ENCODE assay signal across 8 mouse cellular contexts in genomic region chr10:79997034-79997760, GRCm38 (mm10). TPM values are rescaled to one million over a fixed set of nuclear protein-coding genes. Genes with fewer than 3 reads are reported as not detected.
DNase-seq lines count a peak whose midpoint lies in the region; ATAC-seq and TF ChIP-seq lines count a peak whose summit lies in the region.

No protein-coding gene starts in this region.

- TF ChIP-seq POLR2A in cortical plate, adult 2 months (IDR thresholded peaks at IDR 0.05; ENCODE audit: extremely low read depth, insufficient read depth, low read length) = no peak

- no peaks in the 10 kb centered on the region for H3K27me3 ChIP-seq in Patski
- 0 out of 2 replicates have a peak, but pooled peaks cover 2% of the 10 kb centered on the region for H3K27me3 ChIP-seq in intestine, embryonic 15.5 days (replicated peaks)
- peaks cover 4% of the 10 kb centered on the region for H3K27me3 ChIP-seq in liver, embryonic 11.5 days (replicated peaks; ENCODE audit: control insufficient read depth, insufficient read depth, low read length)
- peaks cover 4% of the 10 kb centered on the region; the same call in 1 of the 2 replicates for H3K27me3 ChIP-seq in midbrain, postnatal 0 days (ENCODE audit: insufficient read depth, low read length)
- no peaks in the 10 kb centered on the region for H3K27me3 ChIP-seq in stomach, embryonic 16.5 days (ENCODE audit: control insufficient read depth, insufficient read depth, low read length)

- POLR2A ChIA-PET in Patski (lab: Charles Lee) = no interaction called here

- under 1% methylated on average over 35 of the region's 35 CpGs for WGBS in intestine, embryonic 15.5 days
- WGBS in liver, embryonic 11.5 days = under 1% methylated on average over 35 of the region's 35 CpGs
- WGBS in midbrain, postnatal 0 days = under 1% methylated on average over 35 of the region's 35 CpGs
- WGBS in stomach, embryonic 16.5 days = under 1% methylated on average over 35 of the region's 35 CpGs

- H3K4me2 ChIP-seq in intestine, embryonic 15.5 days (replicated peaks) = peak overlapping the region; percentile 91
- H3K4me2 ChIP-seq in liver, embryonic 11.5 days = peak overlapping the region; percentile 89
- H3K4me2 ChIP-seq in midbrain, postnatal 0 days (ENCODE audit: low read depth, low read length, poor library complexity, severe bottlenecking) = peak overlapping the region; percentile 72
- peak overlapping the region; percentile 88 for H3K4me2 ChIP-seq in stomach, embryonic 16.5 days (ENCODE audit: low read depth, low read length)

- H3K4me1 ChIP-seq in cortical plate, adult 2 months (ENCODE audit: control insufficient read depth, insufficient read depth, low read length) = no peaks in the 10 kb centered on the region
- peaks cover 22% of the 10 kb centered on the region for H3K4me1 ChIP-seq in intestine, embryonic 15.5 days (replicated peaks)
- peaks cover 29% of the 10 kb centered on the region for H3K4me1 ChIP-seq in liver, embryonic 11.5 days (replicated peaks; ENCODE audit: control insufficient read depth, insufficient read depth, low read length)
- H3K4me1 ChIP-seq in midbrain, postnatal 0 days (ENCODE audit: insufficient read depth, low read length) = no peaks in the 10 kb centered on the region
- peaks cover 14% of the 10 kb centered on the region for H3K4me1 ChIP-seq in stomach, embryonic 16.5 days (ENCODE audit: control insufficient read depth, insufficient read depth, low read length)

- H3K36me3 ChIP-seq in intestine, embryonic 15.5 days = peaks cover 25% of the 10 kb centered on the region
- peaks cover 21% of the 10 kb centered on the region for H3K36me3 ChIP-seq in liver, embryonic 11.5 days (ENCODE audit: control insufficient read depth, insufficient read depth, low read length)
- H3K36me3 ChIP-seq in midbrain, postnatal 0 days (ENCODE audit: insufficient read depth, low read length) = no peaks in the 10 kb centered on the region
- H3K36me3 ChIP-seq in stomach, embryonic 16.5 days (ENCODE audit: control insufficient read depth, insufficient read depth, low read length) = peaks cover 13% of the 10 kb centered on the region

- in situ Hi-C loops in Patski (cut with MboI; ENCODE audit: low pct_unique_long_range_greater_than_20kb) = no loop called here

- H3K4me3 ChIP-seq in cortical plate, adult 2 months (ENCODE audit: insufficient read depth, low read length) = peak overlapping the region; percentile 73
- H3K4me3 ChIP-seq in intestine, embryonic 15.5 days (replicated peaks) = peak overlapping the region; percentile 55
- peak overlapping the region; percentile 66 for H3K4me3 ChIP-seq in liver, embryonic 11.5 days (ENCODE audit: low read depth, low read length)
- peak overlapping the region; percentile 38 for H3K4me3 ChIP-seq in midbrain, postnatal 0 days (ENCODE audit: low read depth, low read length)
- peak overlapping the region; percentile 50 for H3K4me3 ChIP-seq in stomach, embryonic 16.5 days (replicated peaks; ENCODE audit: low read length)

- H3K9me3 ChIP-seq in intestine, embryonic 15.5 days = no peaks in the 10 kb centered on the region
- H3K9me3 ChIP-seq in liver, embryonic 11.5 days (ENCODE audit: control insufficient read depth, low read length) = no peaks in the 10 kb centered on the region
- no peaks in the 10 kb centered on the region for H3K9me3 ChIP-seq in midbrain, postnatal 0 days (ENCODE audit: low read length)
- H3K9me3 ChIP-seq in stomach, embryonic 16.5 days (replicated peaks; ENCODE audit: control insufficient read depth, low read length) = no peaks in the 10 kb centered on the region

- no peak for TF ChIP-seq CTCF in Patski (IDR thresholded peaks at IDR 0.05)
- TF ChIP-seq CTCF in cortical plate, adult 2 months (IDR thresholded peaks at IDR 0.05; ENCODE audit: extremely low read depth, insufficient read depth, low read length) = no peak
- no peak for TF ChIP-seq CTCF in midbrain, postnatal 0 days (IDR thresholded peaks at IDR 0.05)

- peak; percentile 80 for DNase-seq in 3134 (ENCODE audit: extremely low read depth, insufficient read length, low spot score)
- no peak for DNase-seq in Patski (ENCODE audit: low read depth, low spot score)
- peak; percentile 54 for DNase-seq in gastrocnemius, postnatal 10 days
- DNase-seq in liver, embryonic 11.5 days (ENCODE audit: low spot score) = peak; percentile 83
- peak; percentile 89 for DNase-seq in midbrain, postnatal 0 days (ENCODE audit: low spot score)

- CTCF ChIA-PET in Patski (lab: Charles Lee) = no interaction called here

- H3K27ac ChIP-seq in cortical plate, adult 2 months (ENCODE audit: insufficient read depth, low read length) = no peak overlapping the region
- peak overlapping the region; percentile 56 for H3K27ac ChIP-seq in intestine, embryonic 15.5 days
- peak overlapping the region; percentile 80 for H3K27ac ChIP-seq in liver, embryonic 11.5 days (ENCODE audit: low read depth, low read length)
- no peak overlapping the region for H3K27ac ChIP-seq in midbrain, postnatal 0 days (ENCODE audit: low read depth, low read length)
- peak overlapping the region; percentile 63 for H3K27ac ChIP-seq in stomach, embryonic 16.5 days (ENCODE audit: low read length)

- peak overlapping the region; percentile 57 for H3K9ac ChIP-seq in intestine, embryonic 15.5 days
- peak overlapping the region; percentile 69 for H3K9ac ChIP-seq in liver, embryonic 11.5 days (ENCODE audit: low read depth, low read length)
- no peak overlapping the region for H3K9ac ChIP-seq in midbrain, postnatal 0 days (replicated peaks; ENCODE audit: low read length, poor library complexity, severe bottlenecking)
- peak overlapping the region; percentile 72 for H3K9ac ChIP-seq in stomach, embryonic 16.5 days (ENCODE audit: low read length)

- ATAC-seq in Patski = peak; percentile 23
- peak; percentile 60 for ATAC-seq in intestine, embryonic 15.5 days
- ATAC-seq in liver, embryonic 11.5 days (replicated peaks; ENCODE audit: low FRiP score) = peak; percentile 75
- ATAC-seq in midbrain, postnatal 0 days (ENCODE audit: low FRiP score) = peak; percentile 42; the same call in 1 of the 2 replicates
- ATAC-seq in stomach, embryonic 16.5 days (ENCODE audit: insufficient read depth, low FRiP score) = peak; percentile 45

RNA-seq across cellular contexts. Expression of gene Abca7, which starts 0.9 kb away (rescaled TPM):
- polyA plus RNA-seq in Patski (2021) = 19.9 TPM
- 10.9 and 11.5 TPM in 2 replicates for polyA plus RNA-seq in cortical plate, adult 2 months (2012; rRNA removed)
- 1 to 10 TPM; 3.2 to 4.2 TPM for total RNA-seq in gastrocnemius, postnatal 10 days (2021)
- polyA plus RNA-seq in intestine, embryonic 15.5 days (2015; fragmentation: Nextera tagmentation; extraction: Ambion mirVana) = 3.0 and 3.7 TPM in 2 replicates
- polyA plus RNA-seq in liver, embryonic 11.5 days (2014; fragmentation: Nextera tagmentation; extraction: Ambion mirVana) = 7.7 and 8.6 TPM in 2 replicates
- total RNA-seq in midbrain, postnatal 0 days (2014; rRNA removed) = 9.3 TPM in 2 replicates
- polyA plus RNA-seq in midbrain, postnatal 0 days (2015; fragmentation: Nextera tagmentation; extraction: Ambion mirVana) = 1.7 and 1.9 TPM in 2 replicates
- polyA plus RNA-seq in stomach, embryonic 16.5 days (2015; fragmentation: Nextera tagmentation; extraction: Ambion mirVana) = 6.3 and 7.4 TPM in 2 replicates

RNA-seq across cellular contexts. Expression of gene Cnn2, which starts 8.8 kb away (rescaled TPM):
- polyA plus RNA-seq in Patski (2021) = 393 TPM
- 8.0 and 9.0 TPM in 2 replicates for polyA plus RNA-seq in cortical plate, adult 2 months (2012; rRNA removed)
- total RNA-seq in gastrocnemius, postnatal 10 days (2021) = 10 to 100 TPM; 26.1 to 38.6 TPM
- polyA plus RNA-seq in intestine, embryonic 15.5 days (2015; fragmentation: Nextera tagmentation; extraction: Ambion mirVana) = 239 and 242 TPM in 2 replicates
- 115 and 124 TPM in 2 replicates for polyA plus RNA-seq in liver, embryonic 11.5 days (2014; fragmentation: Nextera tagmentation; extraction: Ambion mirVana)
- 14.8 and 19.5 TPM in 2 replicates for total RNA-seq in midbrain, postnatal 0 days (2014; rRNA removed)
- polyA plus RNA-seq in midbrain, postnatal 0 days (2015; fragmentation: Nextera tagmentation; extraction: Ambion mirVana) = 12.6 and 12.8 TPM in 2 replicates
- 333 and 334 TPM in 2 replicates for polyA plus RNA-seq in stomach, embryonic 16.5 days (2015; fragmentation: Nextera tagmentation; extraction: Ambion mirVana)

RNA-seq across cellular contexts. Expression of gene Tmem259, which starts 13.1 kb away (rescaled TPM):
- polyA plus RNA-seq in Patski (2021) = 145 TPM
- polyA plus RNA-seq in cortical plate, adult 2 months (2012; rRNA removed) = 168 and 183 TPM in 2 replicates
- 10 to 100 TPM; 85.5 to 90.8 TPM for total RNA-seq in gastrocnemius, postnatal 10 days (2021)
- polyA plus RNA-seq in intestine, embryonic 15.5 days (2015; fragmentation: Nextera tagmentation; extraction: Ambion mirVana) = 18.1 and 19.6 TPM in 2 replicates
- polyA plus RNA-seq in liver, embryonic 11.5 days (2014; fragmentation: Nextera tagmentation; extraction: Ambion mirVana) = 14.9 and 20.2 TPM in 2 replicates
- 134 and 172 TPM in 2 replicates for total RNA-seq in midbrain, postnatal 0 days (2014; rRNA removed)
- 26.2 and 29.3 TPM in 2 replicates for polyA plus RNA-seq in midbrain, postnatal 0 days (2015; fragmentation: Nextera tagmentation; extraction: Ambion mirVana)
- 5.6 TPM in 2 replicates for polyA plus RNA-seq in stomach, embryonic 16.5 days (2015; fragmentation: Nextera tagmentation; extraction: Ambion mirVana)

RNA-seq across cellular contexts. Expression of gene Arhgap45, which starts 19.3 kb away (rescaled TPM):
- polyA plus RNA-seq in Patski (2021) = 0.85 TPM
- 6.6 and 7.2 TPM in 2 replicates for polyA plus RNA-seq in cortical plate, adult 2 months (2012; rRNA removed)
- 1 to 10 TPM; 2.0 to 3.5 TPM for total RNA-seq in gastrocnemius, postnatal 10 days (2021)
- polyA plus RNA-seq in intestine, embryonic 15.5 days (2015; fragmentation: Nextera tagmentation; extraction: Ambion mirVana) = 6.3 and 6.5 TPM in 2 replicates
- 29.0 and 29.4 TPM in 2 replicates for polyA plus RNA-seq in liver, embryonic 11.5 days (2014; fragmentation: Nextera tagmentation; extraction: Ambion mirVana)
- 1.7 and 2.4 TPM in 2 replicates for total RNA-seq in midbrain, postnatal 0 days (2014; rRNA removed)
- polyA plus RNA-seq in midbrain, postnatal 0 days (2015; fragmentation: Nextera tagmentation; extraction: Ambion mirVana) = 1.2 and 1.6 TPM in 2 replicates
- polyA plus RNA-seq in stomach, embryonic 16.5 days (2015; fragmentation: Nextera tagmentation; extraction: Ambion mirVana) = 7.8 and 9.7 TPM in 2 replicates

RNA-seq across cellular contexts. Expression of gene Grin3b, which starts 26.7 kb away (rescaled TPM):
- 0.54 TPM for polyA plus RNA-seq in Patski (2021)
- polyA plus RNA-seq in cortical plate, adult 2 months (2012; rRNA removed) = 0.21 and 0.40 TPM in 2 replicates
- under 1 TPM; 0.14 to 0.38 TPM for total RNA-seq in gastrocnemius, postnatal 10 days (2021)
- polyA plus RNA-seq in intestine, embryonic 15.5 days (2015; fragmentation: Nextera tagmentation; extraction: Ambion mirVana) = 0.11 TPM in 2 replicates
- 0.10 and 0.14 TPM in 2 replicates for polyA plus RNA-seq in liver, embryonic 11.5 days (2014; fragmentation: Nextera tagmentation; extraction: Ambion mirVana)
- total RNA-seq in midbrain, postnatal 0 days (2014; rRNA removed) = 0.42 and 2.2 TPM in 2 replicates
- 0.11 and 0.21 TPM in 2 replicates for polyA plus RNA-seq in midbrain, postnatal 0 days (2015; fragmentation: Nextera tagmentation; extraction: Ambion mirVana)
- 0.21 and 0.45 TPM in 2 replicates for polyA plus RNA-seq in stomach, embryonic 16.5 days (2015; fragmentation: Nextera tagmentation; extraction: Ambion mirVana)

Comparison
In these comparisons a context has a peak if more than half of its experiments do, and no peak if none do; other contexts are left out.
1. ATAC-seq: peak in every context shown above with its lines; median percentile 75 in liver, embryonic 11.5 days; 60 in intestine, embryonic 15.5 days; 45 in stomach, embryonic 16.5 days; 42 in midbrain, postnatal 0 days; 23 in Patski.
2. H3K27ac ChIP-seq: peak in intestine, embryonic 15.5 days (single experiment), liver, embryonic 11.5 days (single experiment) and stomach, embryonic 16.5 days (single experiment); none in cortical plate, adult 2 months (single experiment) and midbrain, postnatal 0 days (single experiment).
3. Peak in every context shown above with its lines, with median percentiles within 50 percentile points of each other: H3K4me3 ChIP-seq and H3K4me2 ChIP-seq.